Mouse (Mus musculus) hindlimb bud, embryonic 11.5 days (tissue): ENCODE measurements around the gene Npas1.

Experiments
- DNase-seq: peaks from one replicate; pipeline ENCODE4 v3.0.0-alpha.2; 2012; ENCODE audit warnings: low read depth, low spot score; ENCODE audit errors: extremely low spot score

Gene Npas1

DNA sequence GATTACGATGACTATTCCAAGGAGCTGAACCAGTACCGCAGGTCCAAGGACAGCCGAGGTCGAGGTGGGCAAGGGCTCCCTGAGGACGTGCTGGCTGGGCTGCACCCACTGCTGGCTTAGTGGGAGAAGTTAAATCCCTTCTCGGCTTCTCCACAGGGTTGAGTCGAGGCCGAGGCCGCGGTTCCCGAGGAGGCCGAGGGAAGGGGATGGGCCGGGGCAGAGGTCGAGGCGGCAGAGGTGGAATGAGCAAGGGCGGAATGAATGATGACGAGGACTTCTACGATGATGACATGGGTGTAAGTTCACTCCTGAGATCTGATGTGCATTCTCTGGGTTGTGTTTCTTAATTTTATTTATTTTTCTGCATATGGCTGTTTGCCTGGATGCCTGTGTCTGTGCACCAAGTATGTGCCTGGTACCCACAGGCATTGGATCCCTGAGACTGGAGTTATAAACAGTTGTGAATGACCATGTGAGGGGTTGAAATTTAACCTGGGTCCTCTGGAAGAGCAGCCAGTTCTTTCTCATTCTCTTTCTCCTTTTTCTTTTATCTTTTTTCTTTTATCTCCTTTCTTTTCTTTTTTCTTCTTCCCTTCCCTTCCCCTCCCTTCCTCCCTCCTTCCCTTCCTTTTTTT, 55.2 kb downstream of the Npas1 start:
- no peak for DNase-seq

DNA sequence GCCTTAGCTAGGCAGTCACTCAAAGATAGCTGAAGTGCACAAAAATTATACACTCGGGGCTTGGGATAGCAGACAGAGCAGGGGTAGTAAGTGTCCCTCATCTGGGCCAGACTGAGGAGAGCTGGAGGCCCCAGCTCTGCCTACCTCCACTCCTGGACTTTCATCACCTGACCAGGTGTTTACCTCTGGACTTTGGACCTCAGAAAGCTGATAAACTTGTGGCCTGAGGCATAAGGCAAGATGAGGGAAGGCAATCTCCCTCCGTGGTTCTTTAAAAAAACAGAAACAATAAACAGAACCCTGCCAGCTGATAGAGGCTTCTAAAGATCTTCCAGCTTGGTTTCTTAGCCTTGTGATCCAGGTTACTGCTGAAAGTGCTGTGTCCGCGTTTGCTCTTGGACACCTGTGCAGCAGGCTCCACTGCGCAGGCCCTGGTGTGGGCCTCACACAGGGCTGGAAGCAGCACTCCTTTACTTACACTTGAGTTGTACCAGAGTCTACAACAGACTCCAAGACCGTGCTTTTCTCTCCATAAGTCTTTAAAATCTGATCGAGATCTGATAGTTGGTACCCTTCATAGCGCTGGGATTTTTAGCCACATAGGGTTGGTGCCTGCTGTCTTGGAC, 56.9 kb downstream of the Npas1 start:
- DNase-seq, result no peak

DNA sequence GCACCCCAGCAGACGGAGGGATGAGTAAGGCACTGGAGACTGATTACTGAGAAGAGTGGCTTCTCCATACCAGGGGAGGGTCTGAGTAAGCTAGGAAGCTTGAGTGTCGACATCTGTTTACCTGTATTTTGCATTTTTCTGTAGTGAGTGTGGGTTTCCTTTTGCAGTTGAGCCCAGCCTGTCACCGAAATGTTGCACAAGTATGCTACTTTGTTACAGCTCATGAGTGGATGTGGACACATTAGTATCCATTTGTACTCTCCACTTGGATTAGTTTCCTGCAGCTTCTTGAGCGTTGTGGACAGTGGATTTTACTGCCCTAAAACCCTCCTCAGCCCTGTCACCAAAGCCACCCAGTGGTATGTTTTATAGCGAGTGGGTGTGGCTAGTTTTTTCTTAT, 58.8 kb downstream of the Npas1 start:
- no peak for DNase-seq

DNA sequence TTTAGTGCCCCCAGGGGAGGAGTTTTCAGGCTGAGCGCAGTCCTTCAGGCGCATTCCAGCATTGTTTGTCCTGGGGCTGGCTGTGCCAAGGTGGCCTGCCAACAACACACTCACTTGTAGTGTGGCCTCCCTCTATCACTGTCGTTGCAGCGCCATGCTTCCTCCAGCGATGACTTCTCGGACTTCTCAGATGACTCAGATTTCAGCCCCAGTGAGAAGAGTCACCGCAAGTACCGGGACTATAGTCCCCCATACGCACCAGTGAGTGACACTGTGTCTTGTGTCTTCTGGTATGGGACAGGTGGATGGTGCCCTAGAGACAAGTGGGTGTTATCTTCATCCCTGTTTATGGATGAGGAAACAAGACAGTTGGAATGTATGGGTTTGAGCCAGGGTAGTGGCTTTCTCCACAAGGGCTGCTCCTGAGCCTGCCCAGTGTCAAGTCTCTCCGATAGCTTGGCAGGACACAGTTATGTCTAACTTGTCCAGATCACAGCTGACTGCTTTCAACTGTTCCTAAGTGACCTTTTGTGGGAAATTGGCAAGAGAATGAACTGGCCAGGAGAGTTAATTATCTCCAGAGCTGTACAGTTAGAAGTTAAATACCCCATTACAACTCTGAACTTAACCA, 60.3 kb downstream of the Npas1 start:
- DNase-seq, result no peak

DNA sequence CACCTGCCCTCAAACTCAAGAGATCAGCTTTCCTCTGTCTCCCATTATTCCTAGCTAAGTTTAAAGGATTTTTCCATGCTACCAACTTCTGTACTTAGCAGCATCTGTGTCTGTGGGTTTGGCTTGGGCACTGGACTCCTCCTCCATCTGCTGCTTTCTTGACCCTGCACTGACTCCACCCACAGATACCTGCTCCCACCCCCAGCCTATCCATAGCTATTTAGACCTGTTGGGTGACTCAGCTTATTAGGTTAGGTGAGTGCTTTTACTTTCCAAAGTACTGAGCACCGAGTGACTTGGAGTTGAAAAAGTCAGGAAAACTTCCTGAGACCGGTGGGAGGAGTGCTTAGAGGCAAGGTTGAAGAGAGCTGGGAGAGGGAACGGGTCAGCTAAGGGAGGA, 62.1 kb downstream of the Npas1 start:
- no peak for DNase-seq

DNA sequence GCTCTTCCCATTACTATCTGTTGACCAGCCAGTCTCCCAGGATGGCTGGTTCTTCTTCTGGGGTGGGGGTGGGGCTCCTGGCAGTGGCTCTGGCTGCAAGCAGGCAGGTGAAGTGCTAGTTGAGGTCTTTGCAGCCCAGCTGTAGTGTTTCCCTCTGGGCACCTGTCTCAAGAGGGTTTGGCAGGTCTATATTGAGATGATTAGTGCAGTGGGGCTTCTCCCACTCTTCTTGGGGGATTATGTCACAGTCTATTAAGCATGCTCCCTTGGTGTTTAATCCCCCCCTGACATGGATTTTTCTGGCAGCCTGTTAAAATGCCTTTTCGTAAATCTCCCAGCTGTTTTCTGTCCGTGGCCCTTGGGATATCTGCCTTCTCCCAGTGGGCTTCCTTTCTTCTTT, 64.6 kb downstream of the Npas1 start:
- DNase-seq, result no peak

DNA sequence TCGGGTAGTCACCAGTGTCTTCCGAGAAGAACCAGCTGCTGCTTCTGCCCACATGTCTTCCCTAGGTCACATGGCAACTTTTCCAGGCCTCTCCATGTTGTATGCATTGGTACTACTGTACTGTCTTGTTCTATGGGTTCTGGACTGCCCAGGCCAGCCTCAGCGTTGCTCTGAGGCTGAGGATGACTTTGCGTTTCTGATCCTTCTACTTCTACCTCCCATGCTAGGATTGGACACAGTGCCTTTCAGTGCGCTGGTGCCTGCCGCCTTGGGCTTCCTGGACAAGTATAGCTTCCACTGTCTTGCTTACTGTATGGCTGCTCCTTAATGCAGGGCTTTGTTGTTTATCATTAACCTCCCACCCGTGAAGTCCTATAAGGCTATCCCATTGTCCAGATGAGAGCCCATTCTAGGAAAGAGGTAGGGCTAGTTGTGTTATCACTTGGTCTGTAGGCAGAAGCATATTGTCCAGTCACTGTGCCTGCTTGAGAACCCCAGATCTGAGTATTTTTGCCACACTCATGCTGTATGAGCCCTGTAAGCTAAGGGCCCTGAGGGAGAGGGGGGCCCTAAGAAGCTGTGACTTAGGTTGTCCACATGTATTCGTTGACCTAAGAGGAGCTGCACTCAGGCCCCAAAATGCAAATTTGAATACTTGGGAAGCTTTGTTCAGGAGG, 65.2 kb downstream of the Npas1 start:
- no peak for DNase-seq

DNA sequence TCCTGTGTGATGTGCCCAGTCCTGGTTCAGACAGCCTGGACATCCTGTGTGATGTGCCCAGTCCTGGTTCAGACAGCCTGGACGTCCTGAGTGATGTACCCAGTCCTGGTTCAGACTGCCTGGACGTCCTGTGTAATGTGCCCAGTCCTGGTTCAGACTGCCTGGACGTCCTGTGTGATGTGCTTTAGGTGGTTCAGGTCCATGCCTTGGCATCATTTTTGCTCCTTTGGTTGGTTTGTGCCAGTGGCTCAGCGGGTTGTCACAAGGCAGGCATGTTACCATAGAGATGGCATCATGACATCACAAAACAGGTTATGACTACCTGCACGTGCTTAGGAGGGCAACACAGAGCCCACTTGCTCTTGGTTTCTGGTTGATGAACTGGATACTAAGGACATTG, 66.4 kb downstream of the Npas1 start:
- no peak for DNase-seq

DNA sequence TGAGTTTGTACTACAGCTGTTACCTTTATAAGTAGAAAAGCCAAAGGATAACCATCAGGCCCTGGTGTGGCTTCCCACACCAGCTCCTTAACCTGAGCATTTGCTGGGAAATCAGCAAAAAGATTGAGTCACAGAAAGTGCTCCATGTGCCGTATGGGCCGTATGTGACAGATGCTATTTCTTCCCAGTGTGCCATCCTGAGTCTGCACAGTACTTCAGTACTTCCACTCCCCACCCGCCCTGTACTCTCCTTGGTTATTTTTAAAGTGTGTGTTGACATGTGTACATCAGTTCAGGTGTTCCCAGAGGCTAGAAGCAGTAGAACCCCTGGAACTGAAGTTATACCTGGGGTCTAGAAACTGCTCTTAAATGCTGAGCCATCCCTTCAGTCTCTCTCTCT, 70.5 kb downstream of the Npas1 start:
- DNase-seq, result no peak
